Mouse (Mus musculus) left cerebral cortex, adult 2 months (tissue): ENCODE results near the gene Epb42. TPM values are rescaled to one million over a fixed set of nuclear protein-coding genes. Genes with fewer than 3 reads are reported as not detected.
"Not testable (repeated sequence)": the region's sequence is repeated elsewhere in the genome, so short reads cannot be mapped to it uniquely, and the experiment has no call there.

Experiments used
- DNase-seq, 2 experiments: peaks; one replicate each; pipeline ENCODE4 v3.0.0; 2021 to 2022; ENCODE audit warnings: low spot score in 2 of 2, mixed read lengths in 1 of 2; ENCODE audit errors: extremely low spot score in 1 of 2
- H3K27ac ChIP-seq: fragments of 200-600 bp; 2 replicates; pipeline ENCODE4 v1.8.1; 2022
- H3K4me3 ChIP-seq: fragments of 200-600 bp; 2 replicates; pipeline ENCODE4 v1.8.1; 2022
- CTCF ChIP-seq: fragments of 200-600 bp; IDR thresholded peaks from 2 replicates; pipeline ENCODE4 v1.8.1; 2022; ENCODE audit warnings: antibody characterized with exemption, mild to moderate bottlenecking, moderate library complexity
- intact Hi-C: fragments of 180-260 bp; cut with DNase I; formaldehyde crosslinking; loops from one replicate; pipeline ENCODE4 v1.15.1; 2025
- microRNA-seq, 2 experiments: library from miRNA; unstranded; fragments of <30 nt; microRNA quantifications; one replicate each; pipeline ENCODE4 v1.2.0; 2021
- total RNA-seq, 2 experiments: library from RNA; stranded (reverse); gene quantifications; 2 replicates each; pipeline ENCODE4 v1.2.3; 2021

The Epb42 gene
- total RNA-seq, 2 experiments from 2014 or later, result not detected

GRCm38 (mm10) chr2:120976990-120977925 is 59.6 kb downstream of the Epb42 start, which contains the start of gene Tmem62:
Tmem62 (plus strand) TSS chr2:120977017.
- DNase-seq, result peak; percentile 57 to 59
- intact Hi-C loops, result loop anchor here (2.0 kb wide), 1 partner anchor 32 kb away; the partner anchor contains the start of gene Ccndbp1
- peak; percentile 44 for TF ChIP-seq CTCF

GRCm38 (mm10) chr2:120976308-120976707 is 60.6 kb downstream of the Epb42 start:
- peak overlapping the region; percentile 92; the same call in 1 of the 2 replicates for H3K27ac ChIP-seq
- intact Hi-C loops, result loop anchor here (2.0 kb wide), 1 partner anchor 32 kb away; the partner anchor contains the start of gene Ccndbp1
- no peak for DNase-seq
- H3K4me3 ChIP-seq, result peak overlapping the region; percentile 82
- peak; percentile 37 for TF ChIP-seq CTCF

More at GRCm38 (mm10) chr2:120976990-120977925, 59.6 kb downstream of the Epb42 start, which contains the start of gene Tmem62:
- peak within 1 kb of the TSS; percentile 92 for H3K27ac ChIP-seq
- H3K4me3 ChIP-seq, result peak within 1 kb of the TSS; percentile 82

GRCm38 (mm10) chr2:120972964-120973363 is 63.9 kb downstream of the Epb42 start:
- no peak overlapping the region for H3K27ac ChIP-seq
- H3K4me3 ChIP-seq, result no peak overlapping the region
- no peak for TF ChIP-seq CTCF
- DNase-seq, result no peak
- intact Hi-C loops, result no loop called here

GRCm38 (mm10) chr2:120972257-120972656 is 64.6 kb downstream of the Epb42 start:
- DNase-seq, H3K27ac ChIP-seq, intact Hi-C loops, H3K4me3 ChIP-seq: not testable (repeated sequence)

- H3K27ac ChIP-seq, result no peak overlapping the region
- TF ChIP-seq CTCF, result no peak
- no peak for DNase-seq
- no peak overlapping the region for H3K4me3 ChIP-seq
- intact Hi-C loops, result no loop called here
These were observed 65.1 kb downstream of the Epb42 start for GRCm38 (mm10) chr2:120971766-120972165.

- Histone ChIP-seq H3K27ac (peak within 1 kb of the TSS; percentile 94), H3K4me3 (peak within 1 kb of the TSS; percentile 82)
- intact Hi-C loops, result no loop called here
- no peak; the same call in 1 of the 2 replicates for TF ChIP-seq CTCF
- peak; percentile 78 to 86 for DNase-seq
These were observed 66.3 kb downstream of the Epb42 start, which contains the start of gene Ubr1 for GRCm38 (mm10) chr2:120970559-120971080. Ubr1 (minus strand) TSS chr2:120970715.

- Histone ChIP-seq H3K4me3 (peak overlapping the region; percentile 82), H3K27ac (peak overlapping the region; percentile 94)
- DNase-seq, result peak in 1 of 2 experiments; percentile 31
- intact Hi-C loops, result no loop called here
- TF ChIP-seq CTCF, result no peak
These were observed 66.8 kb downstream of the Epb42 start for GRCm38 (mm10) chr2:120970045-120970539.

Small RNA genes within 50 kb of the gene (microRNA-seq; reads per million reads assigned to microRNA genes)
- 0 reads per million in 2 experiments for gene Gm44325

Other genes starting within 250 kb of the Epb42 start
- 10 to 100 TPM; 30.0 to 33.6 TPM for gene Cdan1, start 186.9 kb downstream of the Epb42 start, total RNA-seq
- gene Ttbk2, start 186.5 kb downstream of the Epb42 start, total RNA-seq, result 100 to 1,000 TPM in 1 of 2 experiments, 10 to 100 TPM in 1; 97.7 to 101 TPM
- 10 to 100 TPM; 41.8 to 45.0 TPM for gene Ubr1, start 66.4 kb downstream of the Epb42 start, total RNA-seq
- 10 to 100 TPM; 21.8 to 28.5 TPM for gene Tmem62, start 60.1 kb downstream of the Epb42 start, total RNA-seq
- gene Ccndbp1, start 28.7 kb downstream of the Epb42 start, total RNA-seq, result 10 to 100 TPM; 57.0 to 57.6 TPM
- gene Tgm5, start 48.8 kb upstream of the Epb42 start, total RNA-seq, result not detected
- under 1 TPM in 1 of 2 experiments, not detected in 1; 0.16 TPM for gene Tgm7, start 72.7 kb upstream of the Epb42 start, total RNA-seq
- 10 to 100 TPM; 18.2 to 19.9 TPM for gene Adal, start 103.4 kb upstream of the Epb42 start, total RNA-seq
- gene Lcmt2, start 103.6 kb upstream of the Epb42 start, total RNA-seq, result 1 to 10 TPM; 6.5 to 7.7 TPM
- gene Tubgcp4, start 133.6 kb upstream of the Epb42 start, total RNA-seq, result 10 to 100 TPM; 45.7 to 48.6 TPM
- 1 to 10 TPM; 6.1 to 6.3 TPM for gene Zscan29, start 134.1 kb upstream of the Epb42 start, total RNA-seq
- 100 to 1,000 TPM; 148 to 170 TPM for gene Trp53bp1, start 234.3 kb upstream of the Epb42 start, total RNA-seq